Mouse (Mus musculus): ENCODE data around the gene Pskh1. TPM values are rescaled to one million over a fixed set of nuclear protein-coding genes. Genes with fewer than 3 reads are reported as not detected.
A peak's percentile ranks its signal among the peaks of the same experiment; 100 is the strongest.

Pskh1 gene
- total RNA-seq (2021), result 10 to 100 TPM; 15.1 to 17.2 TPM

- DNase-seq, result peak; percentile 95 to 96
- intact Hi-C loops (cut with DNase I), result loop anchor here (2.0 kb wide), 5 partner anchors 30 to 110 kb away; partner anchors contain the start of genes Ddx28, Nutf2 and Slc12a4
These were observed at the start of gene Pskh1 for GRCm38 (mm10) chr8:105900180-105900940. TSS of gene Pskh1 (plus strand) at chr8:105900441.

GRCm38 (mm10) chr8:105850611-105851010 lies 49.6 kb upstream of the Pskh1 start:
- DNase-seq, result no peak
- intact Hi-C loops (cut with DNase I), result loop anchor here (2.0 to 5.0 kb wide), 2 partner anchors 50 to 82 kb away; partner anchors contain the start of genes Ctrl and Pskh1

DNA sequence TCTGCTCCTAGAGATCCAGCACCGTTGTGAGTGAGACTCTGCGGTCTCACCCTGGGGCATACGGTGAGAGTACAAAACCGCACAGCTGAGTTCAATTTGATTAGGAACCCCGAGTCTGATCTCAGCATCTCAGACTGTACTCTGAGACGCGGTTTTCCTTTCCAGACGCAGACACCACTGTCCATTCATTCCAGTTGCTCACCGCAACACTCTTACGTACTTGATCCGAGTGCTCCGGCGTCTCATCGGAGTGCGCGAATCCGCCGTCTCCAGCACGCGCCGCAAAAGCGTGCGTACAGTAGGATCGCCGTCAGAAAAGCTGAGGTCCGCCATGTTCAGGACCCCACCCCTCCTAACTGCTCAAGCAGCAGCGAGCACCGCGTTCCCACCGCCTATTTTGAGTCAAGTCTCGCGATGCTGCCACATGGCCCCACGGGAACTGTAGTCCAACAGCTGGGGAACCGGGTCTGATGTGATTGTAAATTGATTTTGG lies 48.5 kb upstream of the Pskh1 start:
- peak; percentile 89 for DNase-seq
- intact Hi-C loops (cut with DNase I), result loop anchor here (2.0 to 5.0 kb wide), 2 partner anchors 49 to 81 kb away; partner anchors contain the start of genes Ctrl and Pskh1

- DNase-seq, result no peak
These were observed 48.0 kb upstream of the Pskh1 start for GRCm38 (mm10) chr8:105852146-105852729.

GRCm38 (mm10) chr8:105853178-105853577 lies 47.1 kb upstream of the Pskh1 start, which contains the start of gene Cenpt:
TSS of gene Cenpt (minus strand) at chr8:105853278.
- intact Hi-C loops (cut with DNase I), result loop anchor here (5.0 kb wide), 1 partner anchor 79 kb away; the partner anchor contains the start of gene Ctrl

More at GRCm38 (mm10) chr8:105852146-105852729, 48.0 kb upstream of the Pskh1 start:
- intact Hi-C loops (cut with DNase I), result loop anchor here (5.0 kb wide), 1 partner anchor 80 kb away; the partner anchor contains the start of gene Ctrl

GRCm38 (mm10) chr8:105854303-105854702 lies 45.9 kb upstream of the Pskh1 start:
- intact Hi-C loops (cut with DNase I), result loop anchor here (5.0 kb wide), 1 partner anchor 78 kb away; the partner anchor contains the start of gene Ctrl
- DNase-seq, result no peak

More at GRCm38 (mm10) chr8:105853178-105853577, 47.1 kb upstream of the Pskh1 start, which contains the start of gene Cenpt:
- DNase-seq, result no peak

DNA sequence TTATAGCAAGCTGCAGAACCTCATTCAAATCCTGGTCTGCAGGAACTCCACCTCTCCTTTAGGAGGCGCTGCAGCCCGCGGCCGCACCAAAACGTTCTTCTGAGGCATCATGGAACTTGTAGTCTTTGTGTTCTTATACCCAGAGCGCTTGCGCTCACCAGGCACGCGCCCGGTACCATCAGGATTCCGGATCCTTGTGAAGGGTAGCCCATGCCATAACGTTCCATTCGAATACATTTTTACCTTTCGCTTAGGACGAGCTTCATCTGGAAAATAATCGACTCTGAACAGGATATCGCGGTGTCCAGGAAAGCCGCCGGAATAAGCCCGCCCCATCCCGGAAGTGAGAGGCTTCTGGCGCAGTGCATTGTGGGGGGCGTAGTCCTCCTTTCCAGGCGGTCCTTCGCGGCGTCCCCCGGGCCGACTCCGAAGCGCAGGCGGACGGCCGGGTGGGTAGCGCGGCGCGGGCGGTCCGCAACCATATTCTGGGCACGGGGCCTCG lies 45.5 kb upstream of the Pskh1 start, which contains the start of gene Thap11:
Gene Thap11 (plus strand): TSS at position 418 of the 502 bp plus-strand sequence.
- intact Hi-C loops (cut with DNase I), result loop anchor here (5.0 kb wide), 1 partner anchor 78 kb away; the partner anchor contains the start of gene Ctrl

DNA sequence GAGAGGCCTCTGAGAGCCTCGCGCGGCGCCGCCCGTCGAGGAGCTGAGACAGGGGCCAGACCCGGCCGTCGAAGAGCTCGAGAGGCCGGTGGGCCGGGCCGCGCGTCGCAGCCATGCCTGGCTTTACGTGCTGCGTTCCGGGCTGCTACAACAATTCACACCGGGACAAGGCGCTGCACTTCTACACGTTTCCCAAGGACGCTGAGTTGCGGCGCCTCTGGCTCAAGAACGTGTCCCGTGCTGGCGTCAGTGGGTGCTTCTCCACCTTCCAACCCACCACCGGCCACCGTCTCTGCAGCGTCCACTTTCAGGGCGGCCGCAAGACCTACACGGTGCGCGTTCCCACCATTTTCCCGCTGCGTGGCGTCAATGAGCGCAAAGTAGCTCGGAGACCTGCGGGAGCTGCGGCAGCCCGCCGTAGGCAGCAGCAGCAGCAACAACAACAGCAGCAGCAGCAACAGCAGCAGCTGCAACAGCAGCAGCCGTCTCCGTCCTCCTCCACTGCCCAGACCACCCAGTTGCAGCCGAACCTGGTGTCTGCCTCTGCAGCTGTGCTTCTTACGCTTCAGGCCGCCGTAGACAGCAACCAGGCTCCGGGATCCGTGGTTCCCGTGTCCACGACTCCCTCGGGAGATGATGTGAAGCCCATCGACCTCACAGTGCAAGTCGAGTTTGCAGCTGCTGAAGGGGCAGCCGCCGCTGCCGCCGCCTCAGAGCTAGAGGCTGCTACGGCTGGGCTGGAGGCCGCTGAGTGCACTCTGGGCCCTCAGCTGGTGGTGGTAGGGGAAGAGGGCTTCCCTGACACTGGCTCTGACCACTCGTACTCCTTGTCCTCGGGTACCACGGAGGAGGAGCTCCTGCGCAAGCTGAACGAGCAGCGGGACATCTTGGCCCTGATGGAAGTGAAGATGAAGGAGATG lies 44.7 kb upstream of the Pskh1 start:
- peak in 1 of 2 experiments; percentile 53 for DNase-seq
- intact Hi-C loops (cut with DNase I), result no loop called here

More for the DNA sequence above, 45.5 kb upstream of the Pskh1 start, which contains the start of gene Thap11:
- peak; percentile 91 to 94 for DNase-seq

DNA sequence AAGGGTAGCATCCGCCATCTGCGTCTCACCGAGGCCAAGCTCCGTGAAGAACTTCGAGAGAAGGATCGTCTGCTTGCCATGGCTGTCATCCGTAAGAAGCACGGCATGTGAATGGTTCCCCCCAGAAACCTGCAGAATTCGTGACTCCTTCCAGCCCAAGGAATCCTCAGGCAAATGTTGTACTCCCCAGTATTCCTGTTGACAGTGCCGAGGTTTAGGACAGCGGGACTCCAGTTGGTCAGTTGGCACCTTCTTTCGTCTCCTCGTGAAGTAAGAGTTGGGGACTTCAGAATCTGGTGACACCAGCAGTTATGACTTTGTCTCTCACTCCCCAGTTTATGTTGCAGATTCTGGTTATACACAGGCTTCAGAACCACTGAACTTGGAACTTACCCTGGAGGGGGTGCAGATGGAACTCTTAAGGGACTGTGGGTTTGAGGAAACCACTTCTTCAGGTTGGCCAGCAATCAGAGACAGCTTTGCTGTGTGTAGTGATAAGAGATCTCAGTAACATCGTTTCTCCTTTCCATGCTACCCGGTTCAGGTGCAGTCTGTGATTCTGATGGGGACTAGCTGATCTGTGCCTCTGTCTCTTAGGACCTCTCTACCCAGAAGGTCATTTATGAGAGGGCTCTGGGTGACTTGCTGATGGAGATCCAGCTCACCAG lies 43.9 kb upstream of the Pskh1 start:
- intact Hi-C loops (cut with DNase I), result no loop called here
- DNase-seq, result no peak

- intact Hi-C loops (cut with DNase I), result no loop called here
These were observed 41.7 kb upstream of the Pskh1 start for GRCm38 (mm10) chr8:105858495-105858894.

GRCm38 (mm10) chr8:105859314-105859713 lies 40.9 kb upstream of the Pskh1 start:
- intact Hi-C loops (cut with DNase I), result no loop called here
- no peak for DNase-seq

More at GRCm38 (mm10) chr8:105858495-105858894, 41.7 kb upstream of the Pskh1 start:
- no peak for DNase-seq

- peak; percentile 88 to 91 for DNase-seq
- intact Hi-C loops (cut with DNase I), result loop anchor here (2.0 kb wide), 2 partner anchors 20 to 40 kb away; partner anchors contain the start of genes Edc4 and Pskh1
These were observed 39.9 kb upstream of the Pskh1 start, which contains the start of gene Nutf2 for GRCm38 (mm10) chr8:105860143-105860981. TSS of gene Nutf2 (plus strand) at chr8:105860580.

DNA sequence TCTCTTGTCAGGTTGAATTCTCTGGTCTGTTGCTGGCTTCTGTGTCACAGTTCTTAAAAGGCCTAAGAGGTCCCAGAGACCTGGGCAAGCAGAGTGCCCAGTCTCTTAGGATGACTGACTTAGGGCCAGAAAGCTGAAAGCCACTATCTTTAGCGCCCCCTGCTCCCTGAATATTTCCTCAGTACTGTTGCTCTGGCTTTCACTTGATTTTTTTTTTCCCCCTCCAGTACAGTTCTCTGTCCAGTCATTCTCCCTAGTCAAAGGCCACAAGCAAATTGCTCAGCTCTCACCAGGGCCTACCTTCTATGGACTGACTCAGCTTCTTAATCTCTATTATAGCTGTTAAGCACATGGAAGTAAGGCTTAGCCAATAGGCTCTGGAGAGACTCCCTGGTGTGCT lies 38.3 kb upstream of the Pskh1 start:
- DNase-seq, result no peak

DNA sequence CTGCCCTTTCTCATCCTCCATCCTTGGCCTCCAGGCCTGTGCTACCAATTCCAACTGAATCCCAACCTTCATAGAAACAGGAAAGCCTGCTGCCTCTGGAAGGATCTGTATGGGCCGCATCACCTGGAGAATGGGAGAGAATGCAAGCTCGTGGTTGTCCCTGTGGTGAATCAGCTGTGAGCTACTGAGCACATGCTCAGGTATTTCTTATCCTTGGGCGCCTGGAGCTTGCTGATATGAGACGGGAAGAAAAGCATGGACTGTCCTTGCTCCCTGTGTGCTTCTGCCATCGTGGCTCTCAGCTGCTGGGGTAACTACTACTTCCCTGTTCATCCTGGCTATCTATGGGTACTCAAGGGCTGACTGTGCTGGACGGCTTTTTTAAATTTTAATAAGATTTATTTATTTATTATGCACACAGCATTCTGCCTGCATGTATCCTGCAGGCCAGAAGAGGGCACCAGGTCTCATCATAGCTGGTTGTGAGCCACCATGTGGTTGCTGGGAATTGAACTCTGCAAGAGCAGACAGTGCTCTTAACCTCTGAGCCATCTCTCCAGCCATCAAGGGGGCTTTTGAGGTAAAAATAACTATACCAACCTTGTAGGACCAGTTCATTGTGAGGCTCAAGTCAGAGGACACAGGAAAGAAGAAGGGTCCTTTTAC lies 33.7 kb upstream of the Pskh1 start:
- intact Hi-C loops (cut with DNase I), result no loop called here
- no peak for DNase-seq

More for the DNA sequence above, 38.3 kb upstream of the Pskh1 start:
- intact Hi-C loops (cut with DNase I), result loop anchor here (2.0 kb wide), 2 partner anchors 19 to 39 kb away; partner anchors contain the start of genes Edc4 and Pskh1

- intact Hi-C loops (cut with DNase I), result no loop called here
These were observed 25.9 kb upstream of the Pskh1 start for GRCm38 (mm10) chr8:105874301-105874700.

GRCm38 (mm10) chr8:105880754-105881520 lies 19.3 kb upstream of the Pskh1 start, which contains the start of gene Edc4:
TSS of gene Edc4 (plus strand) at chr8:105880881.
- DNase-seq, result peak; percentile 91 to 93
- intact Hi-C loops (cut with DNase I), result loop anchor here (2.0 kb wide), 1 partner anchor 20 kb away; the partner anchor contains the start of gene Nutf2

More at GRCm38 (mm10) chr8:105874301-105874700, 25.9 kb upstream of the Pskh1 start:
- peak in 1 of 2 experiments; percentile 42 for DNase-seq
